Mouse (Mus musculus) macrophage (primary cell): ENCODE data around the gene Gmppa. TPM values are rescaled to one million over a fixed set of nuclear protein-coding genes. Genes with fewer than 3 reads are reported as not detected.

Experiments
- H3K27ac ChIP-seq: fragments of 350-480 bp; formaldehyde crosslinking; 2 replicates; pipeline ENCODE4 v1.9.0; 2021
- H3K36me3 ChIP-seq: fragments of 350-480 bp; formaldehyde crosslinking; 2 replicates; pipeline ENCODE4 v1.9.0; 2021; ENCODE audit errors: inconsistent target
- H3K4me3 ChIP-seq: fragments of 350-480 bp; formaldehyde crosslinking; 2 replicates; pipeline ENCODE4 v1.9.0; 2021; ENCODE audit errors: inconsistent target
- H3K79me2 ChIP-seq: fragments of 350-480 bp; formaldehyde crosslinking; 2 replicates; pipeline ENCODE4 v1.9.0; 2021; ENCODE audit errors: inconsistent target
- WGBS: methylation state at CpG from one replicate; pipeline ENCODE4 v1.1.7; 2026; ENCODE audit warnings: inconsistent platforms; ENCODE audit not compliant: missing documents; 5-methylcytosine and 5-hydroxymethylcytosine counted together
- polyA plus RNA-seq: library from polyadenylated mRNA; stranded (reverse); fragments of 250-400 nt; gene quantifications from 3 replicates; pipeline ENCODE4 v1.2.4, GENCODE M21; 2018; ENCODE audit warnings: inconsistent platforms

Gene Gmppa
- polyA plus RNA-seq, 1 experiment from 2014 or later = 40.3 TPM

DNA sequence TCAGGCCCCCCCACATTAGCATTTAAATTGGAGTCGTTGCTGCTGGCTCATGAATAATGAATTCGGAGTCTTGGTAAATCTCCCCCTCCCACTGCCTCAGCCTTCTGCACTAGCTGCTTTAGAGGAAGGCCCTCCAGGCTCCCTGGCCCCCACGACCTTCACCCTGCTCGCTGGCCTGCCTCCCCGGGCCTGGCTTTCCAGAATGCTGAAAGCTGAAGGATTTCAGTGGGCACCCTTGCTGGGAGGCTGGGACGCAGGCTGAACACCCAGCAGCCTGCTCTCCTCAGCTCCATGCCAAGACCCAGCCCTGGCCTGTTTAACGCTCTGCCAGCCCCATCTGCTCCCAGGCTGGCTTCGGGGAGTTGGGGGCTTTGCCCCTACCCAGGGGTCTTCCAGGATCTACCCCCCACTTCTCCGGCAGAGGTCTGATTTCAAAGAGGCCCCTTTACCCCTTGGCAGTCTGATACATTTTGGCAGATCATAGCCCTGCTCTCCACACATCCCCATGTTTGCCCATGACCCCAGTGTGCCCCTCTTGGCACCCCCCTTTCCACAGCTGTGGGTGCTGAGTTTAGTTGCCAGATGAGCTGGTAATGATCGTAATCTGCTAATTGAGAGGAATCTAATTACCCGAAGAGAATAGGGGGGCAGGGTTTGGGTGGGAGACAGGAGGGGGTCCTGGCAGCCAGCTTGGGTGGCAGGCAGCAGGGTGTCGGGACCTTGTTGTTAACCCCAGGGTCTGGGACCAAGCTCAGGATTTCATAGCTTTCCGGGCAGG, 7.7 kb downstream of the Gmppa start:
- H3K4me3 ChIP-seq = no peak overlapping the region
- 76% methylated on average over 13 of the region's 13 CpGs for WGBS
- H3K27ac ChIP-seq = no peak overlapping the region
- H3K79me2 ChIP-seq = no peaks in the 10 kb centered on the region
- H3K36me3 ChIP-seq = peaks cover 38% of the 10 kb centered on the region; the same call in 1 of the 2 replicates

DNA sequence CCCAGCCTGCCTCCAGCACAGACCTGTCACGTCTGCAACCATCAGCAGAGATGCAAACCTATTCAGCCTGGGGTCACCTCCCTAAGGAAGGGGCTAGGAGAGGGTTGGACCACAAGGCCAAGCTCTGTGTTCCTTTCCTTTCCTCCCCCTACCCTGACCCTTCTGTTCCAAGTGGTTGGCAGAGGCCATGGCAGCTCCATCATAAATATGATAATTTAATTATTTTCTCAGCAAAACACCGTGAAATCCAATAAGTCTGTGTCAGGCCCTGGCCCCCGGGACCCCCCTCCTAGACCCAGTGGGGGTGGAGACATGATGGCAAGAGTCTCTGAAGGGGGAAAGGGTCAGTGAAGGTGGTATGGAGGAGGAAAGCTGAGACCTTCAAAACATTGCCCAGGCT, 8.5 kb downstream of the Gmppa start:
- Histone ChIP-seq H3K36me3 (peaks cover 36% of the 10 kb centered on the region; the same call in 1 of the 2 replicates), H3K27ac (no peak overlapping the region), H3K79me2 (no peaks in the 10 kb centered on the region), H3K4me3 (no peak overlapping the region)
- 69% methylated on average over 3 of the region's 3 CpGs for WGBS

DNA sequence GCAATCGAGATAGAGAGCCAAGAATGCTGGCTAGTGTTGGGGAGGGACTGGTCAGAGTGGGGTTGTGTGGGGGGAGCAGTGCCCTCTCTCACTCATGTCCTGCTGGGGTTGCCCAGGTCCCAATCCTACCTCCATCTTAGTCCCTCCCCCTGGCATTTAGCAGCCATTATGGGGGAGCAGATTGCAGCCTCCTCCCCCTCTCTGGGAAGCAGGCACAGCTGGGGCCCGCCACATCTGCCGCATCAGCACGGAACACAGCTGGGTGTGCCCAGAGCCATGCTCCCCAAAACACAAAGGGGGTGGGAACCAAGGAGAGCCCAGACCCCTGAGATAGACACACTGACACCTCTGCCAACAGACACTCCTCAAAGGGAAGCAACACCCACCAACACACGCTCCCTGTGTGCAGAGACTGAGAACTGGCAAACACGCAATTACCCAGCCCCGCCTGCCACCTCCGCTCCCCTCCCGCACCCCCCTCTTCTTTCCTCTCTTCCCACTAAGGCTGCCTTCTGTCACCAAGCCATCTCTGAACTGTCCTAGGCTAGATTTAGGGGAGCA, 9.5 kb downstream of the Gmppa start:
- Histone ChIP-seq H3K4me3 (no peak overlapping the region), H3K79me2 (no peaks in the 10 kb centered on the region), H3K27ac (no peak overlapping the region), H3K36me3 (peaks cover 26% of the 10 kb centered on the region; the same call in 1 of the 2 replicates)
- WGBS = 19% methylated on average over 9 of the region's 9 CpGs

DNA sequence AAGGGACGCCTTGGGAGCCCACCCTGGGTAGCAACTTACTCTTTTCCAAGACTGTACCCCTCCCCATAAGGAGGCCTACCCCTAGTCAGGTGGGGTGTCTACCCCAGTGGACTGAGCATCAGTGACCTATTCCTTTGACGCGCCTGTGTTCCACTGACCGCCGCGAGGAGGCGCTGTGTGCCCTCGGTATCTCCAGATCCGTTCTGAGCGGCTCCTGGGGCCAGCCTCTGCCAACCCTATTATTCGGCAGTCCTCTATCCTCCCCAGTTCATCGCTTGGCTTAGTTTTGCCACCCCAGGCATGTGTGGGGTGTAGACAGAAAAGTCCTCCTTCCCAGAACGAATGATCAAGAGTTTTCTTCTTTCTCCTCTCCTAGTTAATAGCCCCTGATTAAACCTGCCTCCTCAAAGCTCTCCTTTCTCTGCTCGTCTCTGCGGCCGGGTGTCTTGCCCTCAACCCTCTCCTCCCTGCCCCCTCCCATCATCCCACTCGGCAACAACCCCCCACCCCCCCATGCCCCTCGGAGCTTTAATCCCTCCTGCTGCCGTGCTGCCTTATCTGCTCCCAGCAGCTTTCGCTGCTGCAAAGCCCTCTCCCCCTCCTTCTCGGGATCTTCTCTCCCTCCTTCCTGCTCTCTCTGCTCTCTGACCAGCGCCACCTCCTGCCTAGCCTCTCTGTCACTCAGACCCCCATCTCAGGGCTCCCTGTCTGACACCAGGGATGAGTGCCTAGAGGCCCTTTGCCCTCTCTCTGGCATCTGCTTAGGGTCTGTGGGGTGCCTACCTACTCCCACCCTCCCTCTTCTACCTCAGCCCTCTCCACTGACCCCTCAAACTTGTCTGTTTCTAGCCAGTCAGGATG, 10.3 kb downstream of the Gmppa start:
- Histone ChIP-seq H3K4me3 (no peak overlapping the region), H3K27ac (no peak overlapping the region), H3K79me2 (no peaks in the 10 kb centered on the region), H3K36me3 (peaks cover 19% of the 10 kb centered on the region; the same call in 1 of the 2 replicates)
- under 1% methylated on average over 20 of the region's 22 CpGs for WGBS

DNA sequence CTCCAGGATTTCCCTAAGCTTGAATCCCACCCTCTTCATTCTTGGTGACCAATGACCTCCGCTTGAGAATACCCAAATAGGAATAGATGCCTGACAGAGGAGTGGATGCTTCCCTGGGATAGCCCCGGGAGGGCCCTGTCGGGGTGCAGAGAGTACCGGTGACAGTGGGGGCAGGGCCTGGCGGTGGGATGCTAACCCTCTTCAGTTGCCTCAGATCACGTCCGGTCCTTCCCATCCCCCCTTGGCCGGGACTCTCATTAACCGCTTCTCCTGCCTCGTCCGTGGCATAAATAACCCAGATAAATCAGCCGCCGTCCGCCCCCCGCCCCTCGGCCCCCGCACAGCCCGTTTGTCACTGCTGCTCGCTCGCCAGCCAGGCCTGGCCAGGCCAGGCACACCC, 10.9 kb downstream of the Gmppa start:
- H3K4me3 ChIP-seq = no peak overlapping the region
- WGBS = 3% methylated on average over 20 of the region's 20 CpGs
- no peak overlapping the region for H3K27ac ChIP-seq
- peaks cover 12% of the 10 kb centered on the region; the same call in 1 of the 2 replicates for H3K36me3 ChIP-seq
- no peaks in the 10 kb centered on the region for H3K79me2 ChIP-seq

DNA sequence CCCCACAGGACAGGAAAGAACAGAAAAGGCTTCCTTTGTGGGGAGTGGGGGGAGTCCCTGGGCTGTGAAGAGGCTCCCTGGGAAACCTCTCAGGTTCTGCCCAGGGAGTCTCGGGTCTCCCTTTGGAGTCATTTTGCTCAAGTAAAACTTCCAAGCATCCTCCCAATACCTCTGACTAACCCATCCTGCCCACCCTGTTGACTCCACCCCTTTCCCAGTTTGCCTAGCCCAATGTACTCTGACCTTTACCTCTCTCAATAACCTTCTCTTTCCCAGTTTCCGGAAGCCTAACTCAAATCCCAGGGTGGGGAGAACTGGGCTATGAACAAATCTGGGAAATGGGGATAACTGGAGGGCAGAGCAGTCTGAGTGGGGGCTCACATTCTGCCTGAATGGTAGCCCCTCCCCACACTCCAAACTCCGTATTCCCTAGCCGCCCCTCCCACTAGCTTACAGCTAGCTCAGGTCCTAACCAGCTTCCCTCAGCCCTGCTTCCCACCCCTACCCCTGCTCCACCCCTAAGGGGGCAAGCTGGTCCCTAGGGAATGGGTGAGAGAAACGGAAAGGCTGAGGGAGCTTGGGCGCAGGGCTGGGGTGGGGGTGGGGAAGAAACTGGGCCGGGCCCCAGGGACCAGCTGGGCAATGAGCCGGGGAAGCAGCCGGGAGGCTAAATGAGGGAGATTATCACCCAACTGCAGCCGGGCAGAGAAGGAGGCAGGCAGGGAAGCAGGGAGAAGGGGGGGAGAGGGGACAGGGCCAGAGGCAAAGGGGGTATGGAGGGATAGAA, 11.7 kb downstream of the Gmppa start:
- H3K4me3 ChIP-seq = no peak overlapping the region
- WGBS = 5% methylated on average over 10 of the region's 10 CpGs
- H3K27ac ChIP-seq = no peak overlapping the region
- no peaks in the 10 kb centered on the region for H3K79me2 ChIP-seq
- peaks cover 4% of the 10 kb centered on the region; the same call in 1 of the 2 replicates for H3K36me3 ChIP-seq

DNA sequence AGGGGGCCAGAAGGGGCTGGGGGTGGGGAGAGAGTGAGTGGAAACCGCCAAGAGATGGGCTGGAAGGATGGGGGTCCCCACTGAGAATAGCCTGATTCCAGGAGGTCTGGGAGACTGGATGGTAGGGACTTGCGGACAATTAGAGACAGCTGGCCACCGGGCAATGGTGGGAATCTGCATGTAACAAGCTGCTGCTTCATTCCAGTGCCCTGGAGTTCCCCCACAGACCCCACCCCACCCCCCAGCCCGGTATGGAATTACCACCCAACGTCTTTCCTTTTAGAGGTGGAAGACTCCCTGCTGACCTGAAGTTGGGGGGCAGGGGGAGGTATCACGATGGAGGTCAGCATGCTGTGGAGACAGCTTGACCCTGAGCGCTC, 12.3 kb downstream of the Gmppa start:
- Histone ChIP-seq H3K79me2 (no peaks in the 10 kb centered on the region), H3K36me3 (no peaks in the 10 kb centered on the region), H3K27ac (no peak overlapping the region), H3K4me3 (no peak overlapping the region)
- 7% methylated on average over 7 of the region's 7 CpGs for WGBS

DNA sequence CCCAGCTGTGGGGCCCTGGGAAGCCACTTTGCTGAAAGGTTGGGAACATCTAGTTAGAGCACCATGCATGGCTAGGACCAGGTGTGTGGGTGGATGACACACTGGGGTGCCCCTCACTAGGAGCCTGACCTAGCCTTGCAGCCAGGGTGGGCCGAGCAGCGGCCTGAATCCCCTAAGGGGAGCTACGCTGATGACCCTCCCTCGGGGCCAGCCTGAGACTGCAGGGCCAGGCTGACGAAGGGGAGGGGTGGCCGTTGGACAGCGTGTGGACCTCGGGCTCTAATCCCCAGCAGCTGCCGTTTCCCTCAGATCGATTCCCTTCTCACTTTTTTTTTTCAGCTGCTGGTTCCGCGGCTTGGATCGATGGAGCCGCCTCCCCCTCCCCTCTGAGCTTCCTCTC, 13.2 kb downstream of the Gmppa start:
- 0% methylated on average over 12 of the region's 14 CpGs for WGBS
- no peak overlapping the region for H3K4me3 ChIP-seq
- H3K27ac ChIP-seq = no peak overlapping the region
- H3K36me3 ChIP-seq = no peaks in the 10 kb centered on the region
- H3K79me2 ChIP-seq = no peaks in the 10 kb centered on the region

DNA sequence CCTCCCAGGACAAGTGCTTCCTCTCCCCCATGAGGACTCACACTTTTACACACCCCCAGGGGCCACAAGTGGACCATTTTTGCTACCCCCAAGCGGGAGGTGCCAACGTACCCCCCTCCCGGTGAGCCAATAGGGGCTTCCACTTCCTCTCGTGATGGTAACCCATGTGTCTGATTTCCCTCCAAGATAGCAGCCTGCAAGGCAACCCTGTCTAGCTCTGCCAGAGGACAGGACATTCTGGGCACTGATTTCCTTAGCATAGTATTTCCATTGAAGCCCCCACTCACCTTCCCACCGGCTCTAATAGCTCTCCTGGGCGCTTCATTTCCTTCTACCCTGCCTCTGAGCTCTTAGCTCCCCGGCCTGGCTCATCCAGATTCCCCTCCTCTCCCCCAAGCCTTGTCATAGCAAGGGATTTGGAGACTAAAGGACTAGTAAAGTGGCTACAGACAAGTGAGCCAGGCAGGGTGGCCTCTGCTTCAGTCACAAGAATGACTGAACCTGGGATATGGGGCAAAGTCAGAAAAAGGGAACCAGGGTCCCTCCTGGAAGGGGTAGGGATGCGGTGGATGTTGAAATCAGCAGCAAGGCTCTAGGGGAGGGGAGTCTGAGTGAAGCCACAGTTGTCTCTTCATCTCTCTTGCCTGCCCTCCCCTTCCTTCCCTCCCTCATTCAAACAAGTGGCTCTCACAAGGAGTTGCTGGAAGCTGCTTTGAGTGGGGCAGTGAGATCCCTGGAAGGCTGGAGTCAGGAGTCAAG, 13.8 kb downstream of the Gmppa start:
- Histone ChIP-seq H3K36me3 (no peaks in the 10 kb centered on the region), H3K4me3 (no peak overlapping the region), H3K27ac (no peak overlapping the region), H3K79me2 (no peaks in the 10 kb centered on the region)
- 7% methylated on average over 8 of the region's 8 CpGs for WGBS

DNA sequence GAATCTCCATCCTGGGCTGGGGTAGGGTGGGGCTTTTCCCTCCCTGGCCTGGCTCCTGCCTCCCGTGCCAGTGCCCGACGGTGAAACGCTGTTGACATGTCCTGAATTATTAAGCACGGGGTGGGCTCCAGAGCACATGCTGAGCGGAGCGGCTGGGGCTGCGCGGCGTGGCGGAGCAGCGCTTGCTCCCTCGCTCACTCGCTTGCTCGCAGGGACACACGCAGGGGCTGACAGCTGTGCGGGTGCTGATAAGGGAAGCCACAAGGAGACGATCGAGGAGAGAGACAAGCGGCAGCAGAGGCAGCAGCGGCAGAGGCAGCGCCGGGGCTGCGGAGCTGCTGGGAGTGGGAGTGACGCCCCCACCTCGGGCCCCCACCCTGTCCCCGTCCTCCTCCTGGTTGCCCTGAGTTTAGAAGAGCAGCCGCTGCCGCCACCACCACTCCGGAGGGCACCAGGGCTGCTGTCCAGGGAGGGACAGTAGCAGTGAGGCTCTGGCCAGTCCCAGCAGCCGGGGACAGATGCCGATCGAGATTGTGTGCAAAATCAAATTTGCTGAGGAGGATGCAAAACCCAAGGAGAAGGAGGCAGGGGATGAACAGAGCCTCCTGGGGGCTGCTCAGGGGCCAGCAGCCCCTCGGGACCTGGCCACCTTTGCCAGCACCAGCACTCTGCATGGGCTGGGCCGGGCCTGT, 14.7 kb downstream of the Gmppa start, which contains the start of gene Asic4:
Asic4 (plus strand) TSS at position 123 of the 692 bp plus-strand sequence.
- H3K36me3 ChIP-seq = no peaks in the 10 kb centered on the region
- WGBS = 3% methylated on average over 35 of the region's 35 CpGs
- H3K4me3 ChIP-seq = no peak within 1 kb of the TSS
- no peaks in the 10 kb centered on the region for H3K79me2 ChIP-seq
- H3K27ac ChIP-seq = no peak within 1 kb of the TSS

DNA sequence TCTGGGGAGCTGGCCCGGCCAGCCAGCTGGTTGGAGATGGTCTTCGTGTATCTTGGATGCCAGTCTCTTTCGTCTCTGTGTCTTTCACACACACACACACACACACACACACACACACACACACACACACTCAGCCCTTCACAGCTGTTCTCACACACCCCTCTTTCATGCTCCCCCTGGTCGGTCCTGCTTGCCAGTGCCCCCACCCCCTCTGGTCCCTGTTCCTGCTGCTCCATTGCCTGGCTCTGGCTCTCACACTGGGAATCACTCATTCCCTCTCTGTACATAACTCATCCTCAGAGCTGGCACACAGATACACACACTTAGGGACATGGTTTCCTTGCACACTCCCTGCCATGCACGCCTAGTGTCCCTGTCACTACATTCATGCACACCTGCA, 16.2 kb downstream of the Gmppa start:
- WGBS = 75% methylated on average over 5 of the region's 5 CpGs

DNA sequence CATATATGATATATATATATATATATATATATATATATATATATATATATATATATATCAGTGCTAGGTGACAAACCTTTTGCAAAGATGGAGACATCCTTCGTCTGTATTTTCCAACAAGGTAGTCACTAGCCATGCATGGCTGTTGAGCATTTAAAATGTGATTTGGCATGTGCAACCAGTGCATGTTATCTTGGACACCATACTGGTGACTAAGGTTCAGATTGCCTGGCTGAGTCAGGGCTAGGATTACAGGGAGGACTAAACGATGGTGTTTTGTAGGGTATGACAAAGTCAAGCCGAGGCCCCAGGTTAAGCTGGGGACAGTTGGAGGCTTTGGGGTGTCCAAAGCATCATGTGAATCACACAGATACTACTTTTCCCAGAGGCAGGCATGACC, 19.7 kb downstream of the Gmppa start:
- 87% methylated on average over 3 of the region's 3 CpGs for WGBS
- H3K79me2 ChIP-seq = no peaks in the 10 kb centered on the region
- no peak overlapping the region for H3K4me3 ChIP-seq
- no peak overlapping the region for H3K27ac ChIP-seq
- no peaks in the 10 kb centered on the region for H3K36me3 ChIP-seq

More for the DNA sequence above, 16.2 kb downstream of the Gmppa start:
- Histone ChIP-seq H3K79me2 (no peaks in the 10 kb centered on the region), H3K27ac (no peak overlapping the region), H3K36me3 (no peaks in the 10 kb centered on the region), H3K4me3 (no peak overlapping the region)

DNA sequence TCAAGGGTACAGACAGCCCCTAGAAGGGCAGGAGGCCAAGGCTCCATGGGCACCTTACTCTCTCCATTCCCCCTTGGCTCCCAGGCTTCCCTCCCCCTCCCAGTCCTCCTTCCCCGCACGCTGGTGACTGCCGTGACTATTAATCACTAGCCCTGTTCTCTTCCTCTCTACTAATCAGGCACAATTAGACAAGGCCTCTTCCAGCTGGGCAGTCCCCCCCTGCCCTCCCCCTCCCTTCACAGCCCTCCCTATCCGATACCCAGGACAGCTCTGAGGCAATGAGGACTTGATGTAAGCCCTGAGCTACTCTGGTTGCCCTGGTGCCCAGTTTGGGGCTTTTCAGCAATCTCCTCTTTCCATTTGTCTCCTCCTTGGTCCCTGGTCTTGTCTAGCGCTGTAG, 20.2 kb downstream of the Gmppa start:
- no peak overlapping the region for H3K4me3 ChIP-seq
- no peak overlapping the region for H3K27ac ChIP-seq
- 38% methylated on average over 5 of the region's 5 CpGs for WGBS
- H3K79me2 ChIP-seq = no peaks in the 10 kb centered on the region
- no peaks in the 10 kb centered on the region for H3K36me3 ChIP-seq
